Mouse (Mus musculus) ovary, postnatal 36 days (tissue): ENCODE data around the gene Gm37240.

Experiments used
- DNase-seq: peaks from one replicate; pipeline ENCODE4 v3.0.0; 2022; ENCODE audit warnings: low spot score, mixed read lengths

Gene Gm37240

GRCm38 (mm10) chr3:84951698-84952097 lies 935.6 kb downstream of the Gm37240 start:
- DNase-seq, result no peak

GRCm38 (mm10) chr3:84949387-84949786 lies 937.9 kb downstream of the Gm37240 start:
- DNase-seq, result no peak

- DNase-seq, result no peak
These were observed 940.9 kb downstream of the Gm37240 start for GRCm38 (mm10) chr3:84946381-84946780.

- no peak for DNase-seq
These were observed 942.4 kb downstream of the Gm37240 start for GRCm38 (mm10) chr3:84944933-84945332.

- no peak for DNase-seq
These were observed 949.7 kb downstream of the Gm37240 start for GRCm38 (mm10) chr3:84937360-84938355.

- no peak for DNase-seq
These were observed 950.4 kb downstream of the Gm37240 start for GRCm38 (mm10) chr3:84936956-84937355.

GRCm38 (mm10) chr3:84936252-84936651 lies 951.1 kb downstream of the Gm37240 start:
- DNase-seq, result no peak

- DNase-seq, result no peak
These were observed 951.6 kb downstream of the Gm37240 start for GRCm38 (mm10) chr3:84935729-84936128.

GRCm38 (mm10) chr3:84930683-84931082 lies 956.6 kb downstream of the Gm37240 start:
- DNase-seq, result no peak

GRCm38 (mm10) chr3:84929171-84929570 lies 958.1 kb downstream of the Gm37240 start:
- no peak for DNase-seq

- no peak for DNase-seq
These were observed 959.4 kb downstream of the Gm37240 start for GRCm38 (mm10) chr3:84927901-84928300.

GRCm38 (mm10) chr3:84927168-84927794 lies 960.0 kb downstream of the Gm37240 start:
- DNase-seq, result no peak

GRCm38 (mm10) chr3:84926140-84926539 lies 961.2 kb downstream of the Gm37240 start:
- DNase-seq, result no peak

GRCm38 (mm10) chr3:84925229-84925628 lies 962.1 kb downstream of the Gm37240 start:
- DNase-seq, result no peak

- no peak for DNase-seq
These were observed 963.6 kb downstream of the Gm37240 start for GRCm38 (mm10) chr3:84923670-84924069.

GRCm38 (mm10) chr3:84923256-84923655 lies 964.1 kb downstream of the Gm37240 start:
- DNase-seq, result no peak

- no peak for DNase-seq
These were observed 965.5 kb downstream of the Gm37240 start for GRCm38 (mm10) chr3:84921704-84922420.

- DNase-seq, result no peak
These were observed 969.2 kb downstream of the Gm37240 start for GRCm38 (mm10) chr3:84917903-84918679.

GRCm38 (mm10) chr3:84914284-84914683 lies 973.0 kb downstream of the Gm37240 start:
- DNase-seq, result no peak

- DNase-seq, result no peak
These were observed 980.8 kb downstream of the Gm37240 start for GRCm38 (mm10) chr3:84906528-84906927.

- DNase-seq, result no peak
These were observed 989.4 kb downstream of the Gm37240 start for GRCm38 (mm10) chr3:84897952-84898351.

GRCm38 (mm10) chr3:84890983-84891382 lies 996.3 kb downstream of the Gm37240 start:
- DNase-seq, result no peak
